Mouse (Mus musculus): ENCODE results near the gene Ccdc9b. TPM values are rescaled to one million over a fixed set of nuclear protein-coding genes. Genes with fewer than 3 reads are reported as not detected.
A peak's percentile ranks its signal among the peaks of the same experiment; 100 is the strongest.

Ccdc9b gene
- total RNA-seq, 2 experiments from 2014 or later: 13.8 to 15.4 TPM

DNA sequence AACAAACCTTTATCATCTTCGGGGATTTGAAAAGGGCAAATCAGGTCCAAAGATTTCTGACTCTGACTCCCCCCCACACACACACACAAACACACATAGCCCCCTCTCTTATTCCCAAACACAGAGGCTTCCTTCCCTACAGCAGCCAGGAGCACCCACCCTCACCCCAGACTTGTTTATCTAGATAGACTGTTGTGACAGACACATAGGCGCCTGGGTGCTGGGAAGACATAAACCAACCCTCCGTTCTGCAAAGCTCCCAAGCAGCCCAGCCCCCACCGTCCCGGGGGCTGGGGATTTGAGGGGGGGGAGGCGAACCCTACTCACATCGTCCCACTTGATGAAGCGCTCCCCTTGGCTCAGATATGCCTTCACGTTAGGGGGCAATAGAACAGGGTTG is 34.5 kb downstream of the Ccdc9b start:
- intact Hi-C loops (cut with DNase I): no loop called here
- no peak for DNase-seq

DNA sequence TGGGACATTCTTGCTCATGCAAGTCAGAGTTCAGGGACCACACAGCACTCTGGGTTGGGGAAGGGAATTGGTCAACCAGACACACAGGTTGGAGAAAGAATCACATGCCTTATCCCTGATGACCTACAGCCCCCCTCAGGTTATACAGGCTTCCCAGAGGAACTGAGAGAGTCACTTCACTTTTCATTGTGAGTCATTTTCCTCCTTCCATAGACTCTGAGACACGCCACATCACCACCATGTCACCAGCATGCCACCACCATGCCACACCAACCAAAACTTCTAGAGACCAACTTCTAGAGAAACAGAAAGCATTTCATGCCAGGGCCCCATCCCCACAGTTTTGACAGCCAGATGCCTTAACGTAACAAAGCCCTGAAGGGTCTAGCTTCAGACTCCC is 35.6 kb downstream of the Ccdc9b start:
- no peak for DNase-seq
- intact Hi-C loops (cut with DNase I): no loop called here

DNA sequence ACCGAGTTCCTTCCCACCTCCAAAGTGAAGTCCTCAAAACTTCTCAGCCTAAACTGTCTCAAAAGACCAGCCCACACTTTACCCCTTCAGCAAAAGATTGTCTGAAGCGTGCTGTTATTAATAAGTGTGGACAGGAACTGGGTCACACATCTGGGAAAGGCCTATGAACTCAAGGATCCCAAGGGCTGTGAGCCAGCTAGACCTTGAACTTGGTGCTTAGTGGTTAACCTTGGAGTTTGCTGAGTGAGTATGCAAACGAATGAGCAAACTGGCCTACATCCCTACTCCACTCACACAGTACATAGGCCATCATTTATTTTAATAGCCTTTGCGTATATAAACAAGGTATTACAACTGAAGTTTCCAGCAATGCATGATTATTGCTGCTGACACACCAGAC is 37.0 kb downstream of the Ccdc9b start:
- intact Hi-C loops (cut with DNase I): no loop called here
- no peak for DNase-seq

DNA sequence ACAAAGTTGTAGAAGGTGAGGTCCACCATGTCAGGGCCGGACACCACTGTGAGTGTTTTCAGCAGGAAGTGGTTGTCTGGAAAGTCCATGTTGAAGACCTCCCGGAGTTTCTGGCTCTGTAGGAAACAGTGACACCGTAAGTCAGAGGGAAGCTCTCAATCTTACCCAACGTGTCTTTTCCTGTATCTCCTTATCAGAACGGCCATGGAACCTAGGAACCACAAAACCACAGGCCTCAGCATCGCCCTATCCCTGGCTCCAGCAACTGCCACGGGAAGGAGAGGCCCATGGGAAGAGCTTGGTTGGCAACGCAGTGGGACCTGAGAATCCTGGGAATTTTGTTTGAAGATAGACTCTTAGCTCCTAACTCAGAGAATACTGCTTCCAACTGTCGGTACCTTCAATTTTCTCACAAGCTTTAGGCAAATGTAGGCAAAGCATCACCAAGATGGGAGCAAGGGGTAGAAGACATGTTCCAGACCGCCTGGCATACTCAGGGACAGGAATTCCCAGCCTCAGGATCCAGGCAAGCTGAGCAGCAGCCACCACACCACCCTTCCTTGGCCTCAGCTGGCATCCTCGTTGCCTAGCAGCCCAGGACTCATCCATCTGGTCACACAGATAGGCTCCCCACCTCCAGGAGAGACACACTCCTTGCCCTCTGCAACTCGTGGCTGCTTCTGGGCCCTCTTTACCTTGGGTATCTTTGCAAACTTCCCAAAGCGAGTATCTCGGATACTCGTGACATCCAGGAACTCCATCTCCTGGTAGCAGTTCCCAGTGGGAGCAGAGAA is 38.6 kb downstream of the Ccdc9b start:
- DNase-seq: no peak
- intact Hi-C loops (cut with DNase I): no loop called here

DNA sequence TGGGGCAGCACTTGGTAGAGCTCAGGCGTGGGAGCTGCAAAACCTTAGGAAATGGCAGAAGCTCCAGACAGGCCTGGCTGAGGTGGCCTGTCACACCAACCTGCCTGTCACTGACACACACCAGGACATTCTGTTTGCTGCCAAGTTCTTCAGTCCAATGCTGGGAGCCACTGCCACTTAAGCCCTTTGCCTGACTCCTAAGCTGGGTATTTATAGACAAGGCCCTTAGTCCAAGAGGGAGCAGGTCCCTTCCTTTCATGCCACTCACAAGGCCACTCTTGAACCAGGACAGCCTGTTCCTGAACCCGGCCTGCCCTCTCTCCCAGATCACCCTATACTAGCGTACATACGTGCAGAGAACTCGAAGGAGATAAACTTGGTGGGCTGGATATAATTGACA is 45.8 kb downstream of the Ccdc9b start:
- DNase-seq: peak in 1 of 2 experiments; percentile 23
- intact Hi-C loops (cut with DNase I): no loop called here

DNA sequence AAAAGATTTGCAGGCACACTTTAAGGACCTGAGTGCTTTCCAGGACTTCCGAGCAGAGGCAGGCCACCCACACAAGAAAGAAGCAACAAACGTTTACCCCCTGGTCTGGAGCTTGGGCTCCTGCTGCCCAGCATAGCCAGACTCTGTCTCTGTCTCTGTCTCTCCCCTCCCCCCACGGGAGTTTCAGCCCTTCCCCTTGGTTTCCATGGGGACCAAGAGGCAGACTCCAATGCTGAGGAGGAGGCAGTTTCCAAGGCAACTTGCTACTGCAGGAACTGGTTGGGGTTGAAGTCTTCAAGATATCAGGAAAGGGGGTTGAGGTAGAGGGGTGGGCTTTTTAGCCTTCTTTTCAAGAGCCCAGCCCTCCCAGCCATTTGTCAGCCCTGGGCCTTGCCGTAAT is 48.2 kb downstream of the Ccdc9b start:
- DNase-seq: no peak
- intact Hi-C loops (cut with DNase I): no loop called here

DNA sequence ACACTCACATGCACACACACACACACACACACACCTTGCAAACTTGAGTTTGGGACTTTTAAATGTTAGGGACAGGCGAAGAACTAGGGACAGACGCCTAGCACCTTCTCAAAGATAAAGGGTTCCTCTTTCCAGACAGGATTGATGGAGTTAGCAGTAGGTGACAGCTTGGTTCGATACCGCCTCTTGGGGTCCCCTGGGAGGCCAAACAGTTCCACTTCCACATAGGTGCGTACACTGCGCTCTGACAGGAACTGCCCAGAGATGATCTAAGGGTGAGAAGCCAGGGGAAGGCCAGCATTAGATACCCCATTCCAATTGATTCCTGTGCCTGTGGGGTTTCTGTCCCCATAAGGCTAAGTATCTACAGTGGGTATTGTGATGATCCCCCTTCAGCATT is 48.8 kb downstream of the Ccdc9b start:
- DNase-seq: no peak
- intact Hi-C loops (cut with DNase I): no loop called here

DNA sequence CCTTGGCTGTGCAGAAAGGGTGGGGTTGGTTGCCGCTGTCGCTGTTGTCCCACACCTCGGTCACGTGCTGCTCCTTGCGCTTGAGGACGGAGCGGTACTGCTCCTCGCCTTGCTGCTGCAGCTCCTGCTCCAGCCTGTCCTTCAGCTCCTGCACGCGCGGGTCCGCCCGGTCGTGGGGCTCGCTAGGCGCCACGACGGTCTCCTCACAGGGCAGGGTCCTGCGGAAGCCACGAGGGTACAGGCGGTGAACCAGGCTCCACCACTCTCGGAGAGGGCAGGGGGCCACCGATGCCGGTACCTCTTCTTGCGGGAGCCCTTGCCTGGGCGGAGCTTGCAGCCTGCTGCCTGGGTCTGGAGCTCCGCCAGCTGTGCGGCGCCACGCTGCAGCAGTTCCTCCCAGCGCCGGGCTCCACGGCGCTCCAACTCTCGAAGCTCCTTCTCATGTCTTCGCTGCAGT is 51.4 kb downstream of the Ccdc9b start:
- intact Hi-C loops (cut with DNase I): no loop called here
- DNase-seq: no peak

DNA sequence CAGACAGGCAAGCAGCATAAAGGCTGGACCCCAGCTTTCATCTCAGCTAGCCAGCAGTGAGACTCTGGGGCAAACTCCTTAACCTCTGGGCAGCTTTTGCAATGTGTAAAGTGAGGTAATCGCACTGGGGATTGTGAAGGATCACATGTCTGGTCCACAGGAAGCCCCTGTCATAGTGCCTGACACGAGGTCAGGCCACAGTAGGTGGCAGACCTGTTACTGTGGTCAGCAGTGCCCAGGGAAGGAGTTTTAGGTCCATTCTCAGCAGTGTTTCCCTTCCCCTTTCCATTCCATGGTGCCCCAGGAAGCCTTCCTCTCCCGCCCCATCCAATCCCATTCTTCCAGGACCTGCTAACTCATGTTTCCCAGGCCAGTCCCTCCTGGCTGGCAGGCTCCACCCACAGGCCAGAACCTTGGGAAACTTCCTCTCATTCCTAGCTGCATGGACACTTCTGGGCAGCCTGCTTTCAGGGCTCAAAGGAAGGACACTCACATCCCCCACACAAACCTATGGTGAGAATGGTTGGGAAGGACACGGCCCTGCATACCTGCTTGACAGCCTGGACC is 52.7 kb downstream of the Ccdc9b start:
- no peak for DNase-seq
- intact Hi-C loops (cut with DNase I): no loop called here

DNA sequence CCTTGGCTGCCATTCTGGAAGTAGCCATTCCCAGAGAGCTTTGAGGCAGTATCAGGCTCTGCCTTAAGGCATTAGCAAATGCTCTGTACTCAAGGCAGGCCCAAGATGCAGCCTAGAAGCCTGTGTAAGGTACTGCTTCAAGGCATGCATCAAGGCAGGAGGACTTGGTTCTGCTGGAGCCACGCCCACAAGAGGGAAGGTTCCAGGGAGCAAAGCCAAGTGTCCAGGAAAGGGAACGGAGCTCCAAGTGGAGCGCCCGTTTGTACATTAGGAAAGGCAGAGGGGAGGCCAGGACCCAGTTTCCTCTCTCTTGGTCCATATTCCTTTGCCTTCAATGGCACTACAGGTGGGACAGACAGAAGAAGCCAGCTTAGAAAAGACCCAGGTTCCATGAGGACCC is 54.0 kb downstream of the Ccdc9b start:
- no peak for DNase-seq
- intact Hi-C loops (cut with DNase I): no loop called here

DNA sequence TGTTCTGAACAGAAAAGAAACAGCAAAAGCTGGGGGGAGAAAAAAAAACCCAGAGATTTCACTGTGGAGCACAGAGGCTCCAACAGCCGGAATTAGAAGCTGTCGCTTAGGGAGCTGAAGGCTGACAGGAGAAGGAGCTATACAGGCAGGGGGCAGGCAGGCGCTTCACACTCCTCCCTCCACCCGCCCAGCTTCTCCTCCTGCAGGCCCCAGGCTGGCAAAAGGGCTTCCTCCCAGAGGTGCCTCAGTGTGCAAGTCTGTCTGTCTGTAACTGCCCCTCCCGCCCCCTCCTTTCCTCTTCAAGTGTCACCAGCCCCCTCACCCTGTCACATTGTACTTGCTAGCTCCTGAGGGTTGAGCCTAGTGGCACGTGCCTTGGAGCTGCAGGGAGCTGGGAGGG is 56.0 kb downstream of the Ccdc9b start:
- intact Hi-C loops (cut with DNase I): no loop called here
- no peak for DNase-seq

Other genes starting within 250 kb of the Ccdc9b start
- gene Bmf, start 213.0 kb downstream of the Ccdc9b start, total RNA-seq (2021): 1 to 10 TPM; 2.9 to 6.0 TPM
- 1 to 10 TPM; 1.0 to 1.4 TPM for gene Bub1b, start 164.4 kb downstream of the Ccdc9b start, total RNA-seq (2021)
- gene Pak6, start 99.4 kb downstream of the Ccdc9b start, total RNA-seq (2021): under 1 TPM; 0.20 to 0.31 TPM
- gene Ankrd63, start 58.7 kb downstream of the Ccdc9b start, total RNA-seq (2021): not detected
- gene Plcb2, start 34.2 kb downstream of the Ccdc9b start, total RNA-seq (2021): under 1 TPM; 0.26 to 0.52 TPM
- gene Inafm2, start 16.9 kb downstream of the Ccdc9b start, total RNA-seq (2021): 1 to 10 TPM; 3.8 to 4.9 TPM
- gene Phgr1, start 10.1 kb upstream of the Ccdc9b start, total RNA-seq (2021): not detected
- not detected for gene Disp2, start 17.1 kb upstream of the Ccdc9b start, total RNA-seq (2021)
- 1 to 10 TPM in 1 of 2 experiments, under 1 TPM in 1; 0.94 to 1.6 TPM for gene Knstrn, start 51.3 kb upstream of the Ccdc9b start, total RNA-seq (2021)
- gene Ivd, start 99.3 kb upstream of the Ccdc9b start, total RNA-seq (2021): 100 to 1,000 TPM in 1 of 2 experiments, 10 to 100 TPM in 1; 94.6 to 149 TPM
- gene Bahd1, start 137.7 kb upstream of the Ccdc9b start, total RNA-seq (2021): 1 to 10 TPM; 3.5 to 5.5 TPM
- 1 to 10 TPM; 2.6 to 2.9 TPM for gene Chst14, start 163.8 kb upstream of the Ccdc9b start, total RNA-seq (2021)